Mouse (Mus musculus): ENCODE results near the gene Atp13a3.

DNA sequence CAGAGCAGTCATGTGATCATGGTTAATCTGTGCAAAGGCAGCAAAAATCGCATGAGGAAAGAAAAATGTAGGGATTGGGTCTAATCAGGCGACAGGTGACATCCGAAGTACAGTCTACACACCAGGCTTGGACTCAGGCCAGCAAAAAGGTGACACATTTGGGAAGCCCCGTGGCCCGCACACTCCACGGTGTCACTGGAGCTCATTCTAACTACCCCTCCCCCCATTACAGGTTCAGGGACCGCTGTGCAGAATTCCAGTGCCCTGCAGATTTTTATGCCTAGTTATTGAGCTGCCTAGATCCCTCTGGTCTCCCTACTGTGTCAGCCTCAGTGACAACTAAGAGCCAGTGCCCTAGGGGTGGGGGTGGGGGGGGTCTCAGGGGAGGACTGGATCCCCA, 108.3 kb downstream of the Atp13a3 start:
- TF ChIP-seq CTCF (IDR thresholded peaks at IDR 0.05; ENCODE audit: extremely low read depth, insufficient read depth, low read length): no peak
- TF ChIP-seq POLR2A (IDR thresholded peaks at IDR 0.05; ENCODE audit: extremely low read depth, insufficient read depth, low read length): no peak
